Mouse (Mus musculus): ENCODE measurements around the gene Chst15.

Chst15 gene

DNA sequence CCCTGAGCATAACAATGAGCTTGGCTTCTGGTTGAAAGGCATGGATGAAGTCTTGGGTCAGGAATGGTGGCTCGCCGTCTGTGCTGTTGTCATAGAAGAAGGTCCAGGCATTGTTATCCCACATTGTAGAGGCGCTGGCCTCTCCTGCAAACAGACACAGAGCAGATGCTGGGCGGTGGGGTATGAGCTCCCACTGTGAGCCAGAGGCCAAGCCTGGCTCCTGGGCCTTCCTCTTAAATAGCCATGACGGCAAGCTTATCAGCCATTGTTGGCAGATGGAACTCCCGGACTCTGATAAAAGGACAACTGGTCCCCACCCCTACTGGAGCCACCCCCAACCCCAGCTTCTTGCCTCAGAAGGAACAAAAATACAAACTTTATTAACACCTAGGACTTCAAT, 54.3 kb downstream of the Chst15 start:
- DNase-seq (ENCODE audit: low spot score), result no peak

DNA sequence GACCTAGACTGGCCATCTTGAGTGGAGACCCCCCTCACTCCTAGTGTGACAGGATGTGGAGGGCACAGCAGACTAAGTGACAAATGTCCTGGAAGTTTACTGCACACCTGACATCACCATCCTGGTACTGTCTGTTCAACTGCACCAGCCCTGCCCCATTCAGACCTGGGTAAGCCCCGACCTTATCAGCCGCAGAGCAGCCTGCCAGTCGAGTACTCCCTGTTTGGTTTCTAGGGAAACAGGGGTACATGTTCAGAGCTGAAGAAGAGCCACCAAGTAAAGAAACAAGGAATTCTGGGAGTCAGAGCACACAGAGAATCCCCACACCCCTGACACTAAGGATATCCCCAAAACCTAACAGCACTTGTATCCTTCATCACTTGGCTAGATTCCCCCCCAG, 55.1 kb downstream of the Chst15 start:
- DNase-seq (ENCODE audit: low spot score), result no peak

DNA sequence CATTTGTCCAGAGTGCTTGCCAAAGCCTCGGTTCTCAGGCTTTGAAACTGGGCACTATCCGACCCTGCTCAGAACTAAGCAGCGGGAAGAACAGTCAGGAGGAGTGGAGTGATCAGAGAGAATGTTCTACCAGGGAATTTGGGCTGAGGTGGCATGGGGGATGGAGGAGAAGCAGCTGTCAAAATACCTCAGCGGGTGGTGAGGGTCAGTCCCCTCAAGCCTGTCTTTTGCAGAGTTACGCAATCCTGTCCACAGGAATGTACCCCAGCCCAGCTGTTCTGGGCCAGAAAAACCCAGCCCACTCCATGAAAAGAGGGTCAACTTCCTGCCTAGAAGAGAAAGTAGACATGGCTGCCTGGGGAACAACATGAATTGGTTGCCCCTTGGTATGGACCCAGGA, 56.4 kb downstream of the Chst15 start:
- no peak for DNase-seq (ENCODE audit: low spot score)

DNA sequence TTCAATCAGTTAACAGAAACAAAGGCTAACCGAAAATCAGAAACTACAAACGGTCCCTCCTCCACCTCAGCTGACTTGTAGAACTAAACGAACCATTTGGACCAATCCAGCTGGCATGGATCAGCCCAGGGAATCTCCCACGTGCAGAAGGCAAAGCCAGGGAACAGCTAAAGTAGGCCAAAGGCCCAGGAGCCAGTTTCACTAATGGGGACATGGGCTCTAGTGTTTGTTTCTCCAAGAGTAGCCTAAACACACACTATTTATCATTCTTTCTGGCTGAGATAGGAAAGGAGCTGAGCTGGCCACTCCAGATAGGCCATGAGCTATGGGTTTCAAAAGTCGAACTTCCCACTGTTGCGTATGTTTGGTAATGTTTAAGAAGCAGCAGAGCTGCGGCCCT, 58.2 kb downstream of the Chst15 start:
- no peak for DNase-seq (ENCODE audit: low spot score)

DNA sequence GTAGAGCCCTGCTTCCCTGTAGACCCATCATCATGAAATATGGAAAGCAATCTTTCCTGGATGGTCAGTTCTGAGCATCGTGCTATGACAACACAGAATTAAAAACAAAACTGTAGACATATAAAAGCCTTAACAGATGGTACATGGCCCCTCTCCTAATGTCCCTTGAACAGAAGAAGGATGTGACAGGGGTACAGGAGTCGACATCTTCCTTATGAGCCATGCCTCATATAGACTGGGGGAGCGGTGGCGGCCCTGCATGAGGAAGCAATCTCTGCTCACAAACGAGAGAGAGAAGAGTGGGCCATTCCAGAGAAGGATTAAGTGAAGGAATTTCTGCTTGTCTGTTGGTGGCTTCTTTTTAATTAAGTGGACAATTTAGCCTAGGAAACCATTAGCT, 58.8 kb downstream of the Chst15 start:
- DNase-seq (ENCODE audit: low spot score), result no peak

DNA sequence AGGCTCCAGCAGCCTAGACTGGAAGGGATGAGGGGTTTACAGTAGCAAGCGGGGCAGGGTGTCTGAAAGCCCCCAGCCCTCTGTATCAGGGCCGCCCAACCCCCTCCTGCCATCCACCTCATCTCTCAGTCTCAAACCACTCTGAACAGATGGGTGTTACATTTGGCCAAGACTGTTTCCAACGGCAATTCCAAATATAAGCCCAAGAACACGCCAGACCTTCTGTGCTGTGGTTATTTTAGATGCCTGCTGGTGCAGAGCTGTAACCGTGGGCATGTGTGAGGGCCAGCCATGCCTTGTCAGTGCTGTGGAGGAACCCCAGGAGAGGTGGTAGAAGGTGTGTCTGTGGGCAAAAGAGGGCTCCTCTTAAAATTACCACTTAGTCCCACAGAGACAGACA, 63.5 kb downstream of the Chst15 start:
- DNase-seq (ENCODE audit: low spot score), result no peak

DNA sequence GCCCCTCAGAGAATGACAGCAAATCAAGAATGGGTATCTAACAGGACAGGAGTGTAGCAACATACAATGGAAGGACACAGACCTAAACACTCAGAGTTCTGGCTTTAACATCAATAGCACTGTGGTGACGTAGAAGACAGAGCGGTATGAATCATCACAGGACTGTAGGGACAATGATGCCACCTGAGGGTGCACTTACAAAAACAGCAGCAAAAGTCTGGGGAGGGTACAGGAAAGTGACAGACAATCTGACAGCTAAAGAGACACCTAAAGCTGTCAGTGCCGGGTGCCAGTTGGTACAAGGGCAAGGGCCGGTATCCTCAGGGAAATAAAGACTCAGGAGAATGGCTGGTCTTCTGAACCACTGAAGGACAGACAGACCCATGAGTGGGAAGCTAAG, 64.0 kb downstream of the Chst15 start:
- no peak for DNase-seq (ENCODE audit: low spot score)

DNA sequence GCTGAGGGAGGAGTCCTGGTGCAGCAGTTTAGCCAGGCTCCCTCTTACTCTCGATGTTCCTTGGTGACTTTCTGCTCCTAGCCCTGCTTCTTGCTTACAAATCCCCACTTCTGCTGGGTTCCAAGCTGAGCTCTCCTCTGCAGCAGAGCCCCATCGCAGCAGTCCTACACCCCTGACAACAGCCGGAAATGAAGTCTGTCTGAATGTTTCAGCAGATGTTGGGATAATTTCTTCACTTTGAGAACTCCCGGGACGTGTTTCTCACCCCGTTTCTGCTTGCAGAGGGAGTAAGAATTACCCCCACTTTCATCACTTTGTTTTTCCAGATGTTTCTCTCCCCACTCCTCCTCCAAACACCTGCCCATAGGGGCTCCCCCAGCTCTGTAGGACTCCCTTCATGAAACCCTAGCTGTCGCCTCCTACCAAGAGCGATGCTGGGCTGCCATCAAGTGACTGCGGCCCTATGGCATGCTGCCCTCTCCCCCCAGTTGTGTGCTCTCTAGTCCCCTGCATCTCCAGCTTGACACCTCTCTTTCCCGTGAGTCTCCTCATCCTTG, 67.4 kb downstream of the Chst15 start:
- no peak for DNase-seq (ENCODE audit: low spot score)

DNA sequence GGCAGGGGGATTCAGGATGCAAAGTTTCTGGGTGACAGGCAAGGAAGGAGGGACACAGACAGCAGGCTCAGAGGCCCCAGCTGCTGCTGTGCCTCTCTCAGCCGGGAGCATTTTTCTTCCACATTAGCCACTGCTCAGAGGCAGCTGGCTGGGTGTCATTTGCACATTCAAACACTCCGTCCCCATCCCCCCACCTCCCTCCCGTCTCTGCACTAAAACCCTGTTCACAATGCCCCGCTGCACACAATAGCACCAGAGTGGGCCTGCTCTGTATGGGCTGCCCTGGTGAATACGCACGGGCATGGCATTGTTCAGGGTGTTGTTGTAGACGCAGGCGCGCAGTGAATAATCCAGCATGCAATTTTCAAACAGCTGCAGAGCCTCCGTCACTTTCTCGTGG, 69.5 kb downstream of the Chst15 start:
- DNase-seq (ENCODE audit: low spot score), result no peak

DNA sequence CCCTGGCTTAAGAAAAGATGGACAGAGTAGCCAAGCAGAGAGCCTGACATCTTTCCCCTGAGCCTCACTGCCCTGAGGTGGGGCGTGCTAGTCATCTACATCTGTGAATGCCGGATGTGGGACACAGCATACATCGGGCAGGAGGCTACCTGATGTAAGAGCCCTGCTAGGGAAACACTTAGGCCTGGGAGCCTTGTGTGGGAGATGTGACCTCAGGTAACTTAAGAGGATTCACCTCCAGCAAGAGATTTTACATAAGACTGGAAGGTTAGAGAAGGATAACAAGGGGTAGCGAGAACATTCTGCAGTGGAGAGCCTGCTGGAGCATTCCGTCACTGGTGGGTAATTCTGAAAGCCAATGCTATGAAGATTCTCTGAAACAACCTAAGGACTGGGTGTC, 69.9 kb downstream of the Chst15 start:
- no peak for DNase-seq (ENCODE audit: low spot score)

DNA sequence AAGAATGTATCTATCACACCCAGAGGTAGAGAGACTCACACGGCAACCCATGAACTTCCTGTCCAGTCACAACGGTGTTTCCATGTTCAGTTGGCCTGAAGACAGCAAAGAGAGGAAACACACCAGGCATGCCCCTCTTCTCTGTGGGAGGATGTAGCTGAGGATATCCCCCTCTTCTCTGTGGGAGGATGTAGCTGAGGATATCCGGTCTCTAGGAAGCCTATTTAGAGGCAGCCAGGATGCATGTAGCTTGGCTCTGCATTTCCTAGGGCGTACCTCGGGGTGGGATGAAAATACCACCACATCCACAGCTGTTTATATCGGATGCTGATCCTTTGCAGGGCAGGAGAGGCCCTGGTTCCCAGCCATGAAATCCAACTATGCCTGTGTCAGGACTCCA, 71.3 kb downstream of the Chst15 start:
- DNase-seq (ENCODE audit: low spot score), result no peak

DNA sequence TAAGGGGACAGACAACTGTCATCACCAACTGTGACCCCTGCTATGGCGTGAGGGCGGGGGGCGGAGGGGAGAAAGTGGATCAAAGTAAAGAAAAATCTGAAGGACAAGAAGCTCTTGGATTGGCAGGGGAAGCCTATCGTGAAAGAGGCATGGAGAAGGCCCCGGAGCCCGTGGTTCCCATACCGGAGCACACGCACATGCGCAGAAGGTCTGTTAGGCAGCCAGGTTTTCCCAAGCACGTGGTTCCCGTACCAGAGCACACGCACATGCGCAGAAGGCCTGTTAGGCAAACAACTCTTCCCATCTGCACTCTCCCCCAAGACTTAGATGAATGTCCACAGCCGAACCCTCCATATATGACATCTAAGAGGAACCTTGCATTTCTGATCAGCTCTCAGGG, 72.4 kb downstream of the Chst15 start:
- DNase-seq (ENCODE audit: low spot score), result no peak

DNA sequence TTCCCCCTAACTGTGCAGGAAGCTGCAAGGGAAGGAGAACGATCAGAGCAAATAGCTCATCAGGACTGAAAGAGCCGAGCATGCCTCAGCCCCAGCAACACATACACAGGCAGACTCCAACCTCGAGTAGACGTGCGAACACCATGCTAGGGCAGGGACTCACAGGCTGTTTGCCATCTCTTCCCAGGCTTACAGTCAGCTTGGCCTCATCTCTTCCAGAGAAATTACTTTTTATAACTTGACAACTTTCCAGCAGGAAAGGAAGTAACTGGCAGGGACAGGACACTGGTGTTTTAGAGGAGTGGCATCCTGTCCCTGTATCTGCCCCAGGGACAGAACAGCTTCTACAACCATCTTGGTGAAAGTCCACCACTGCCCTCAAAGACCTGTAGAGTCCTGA, 73.8 kb downstream of the Chst15 start:
- DNase-seq (ENCODE audit: low spot score), result no peak

DNA sequence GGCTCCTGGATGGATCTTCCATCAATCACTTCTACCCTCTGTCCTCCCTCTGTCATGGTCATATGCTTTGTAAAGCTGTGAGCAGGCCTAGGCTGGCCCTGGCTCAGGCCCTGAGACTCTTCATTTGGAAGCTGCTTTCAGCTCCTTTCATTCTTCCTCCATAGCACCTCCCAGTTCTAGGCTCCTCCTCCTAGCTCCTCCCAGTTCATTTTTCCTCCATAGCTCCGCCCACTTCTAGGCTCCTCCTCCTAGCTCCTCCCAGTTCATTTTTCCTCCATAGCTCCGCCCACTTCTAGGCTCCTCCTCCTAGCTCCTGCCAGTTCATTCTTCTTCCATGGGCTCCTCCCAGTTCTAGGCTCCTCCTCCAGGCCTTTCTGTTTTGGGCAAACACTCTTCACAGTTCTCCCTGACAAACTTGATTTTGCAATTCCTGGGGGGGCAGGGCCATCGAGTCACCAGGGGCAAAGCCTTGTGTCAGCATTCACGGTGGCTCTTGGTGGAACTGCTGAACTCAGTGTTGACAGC, 74.3 kb downstream of the Chst15 start:
- no peak for DNase-seq (ENCODE audit: low spot score)

DNA sequence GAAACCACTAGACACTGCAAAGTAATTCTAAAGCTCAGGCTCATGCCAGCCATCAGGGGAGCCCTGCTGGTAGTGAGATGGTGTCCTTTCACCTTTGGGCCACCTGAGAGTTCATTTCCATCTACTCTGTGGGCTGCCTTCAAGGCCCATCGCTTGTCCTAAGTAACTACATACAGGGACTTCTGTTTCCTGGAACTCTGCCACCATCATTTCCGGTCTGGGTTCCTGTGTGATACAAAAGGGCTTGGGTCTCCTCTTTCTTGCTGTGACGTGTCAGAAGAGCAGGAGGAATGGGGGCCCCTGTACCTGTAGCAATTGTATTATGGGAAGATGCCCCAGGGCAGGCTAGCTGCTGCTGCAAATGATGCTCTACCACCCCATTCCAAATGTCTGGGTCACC, 78.1 kb downstream of the Chst15 start:
- no peak for DNase-seq (ENCODE audit: low spot score)

DNA sequence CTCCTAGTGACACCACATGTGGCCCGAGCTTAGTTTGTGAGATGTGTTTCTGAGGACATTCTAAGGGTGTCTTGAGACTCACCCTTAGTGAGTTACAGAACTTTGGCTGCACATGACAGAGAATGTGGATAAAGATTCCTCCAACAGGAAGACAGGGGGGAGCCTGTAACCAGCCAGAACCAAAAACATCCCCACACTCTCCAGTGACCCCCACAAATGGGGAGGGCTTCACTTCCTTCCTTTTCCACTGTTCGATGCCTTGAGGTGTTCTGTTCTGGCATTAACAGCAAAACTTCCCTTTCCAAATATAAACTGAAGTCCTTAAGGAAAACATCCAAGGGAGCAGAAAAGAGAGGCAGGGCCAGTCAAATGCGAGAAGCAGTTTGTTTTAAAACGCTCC, 79.8 kb downstream of the Chst15 start:
- no peak for DNase-seq (ENCODE audit: low spot score)

DNA sequence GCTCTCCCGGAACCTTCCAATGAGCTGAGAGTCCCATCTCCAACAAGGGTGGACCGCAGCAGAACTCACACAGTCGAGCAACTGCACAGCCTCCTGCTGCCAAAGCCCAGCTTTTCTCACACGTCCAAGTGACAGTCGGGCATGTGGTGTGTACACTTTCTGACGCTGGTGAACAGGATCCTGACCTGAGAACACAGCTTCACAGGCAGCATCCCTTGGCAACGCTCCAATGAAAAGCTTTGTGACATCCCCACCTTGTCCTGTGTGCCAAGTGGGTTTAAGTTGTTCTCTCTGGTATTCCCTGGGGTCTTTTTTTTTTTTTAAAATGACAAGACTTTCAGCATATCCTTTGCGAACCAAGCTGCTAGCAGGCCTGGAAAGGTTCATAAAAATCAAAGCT, 80.2 kb downstream of the Chst15 start:
- no peak for DNase-seq (ENCODE audit: low spot score)

DNA sequence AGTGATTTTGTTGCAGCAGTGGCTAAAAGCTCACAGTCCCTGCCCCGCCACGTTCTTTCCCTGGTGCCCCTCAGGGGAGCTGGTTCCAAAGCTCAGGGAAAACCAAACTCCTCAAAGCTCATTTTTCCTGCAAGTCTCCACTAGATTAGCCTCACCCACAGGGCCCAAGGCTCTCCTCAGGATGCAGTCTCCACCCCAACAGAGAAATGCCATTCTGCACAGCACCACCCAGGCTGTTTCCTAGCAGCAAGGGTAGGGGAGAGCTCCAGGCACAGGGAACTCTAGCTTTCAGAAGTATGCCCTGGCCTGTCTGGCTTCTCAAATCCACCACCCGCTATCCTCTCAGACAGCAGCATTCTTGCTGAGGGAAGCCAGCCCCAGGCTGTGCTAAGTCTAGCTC, 82.8 kb downstream of the Chst15 start:
- no peak for DNase-seq (ENCODE audit: low spot score)

DNA sequence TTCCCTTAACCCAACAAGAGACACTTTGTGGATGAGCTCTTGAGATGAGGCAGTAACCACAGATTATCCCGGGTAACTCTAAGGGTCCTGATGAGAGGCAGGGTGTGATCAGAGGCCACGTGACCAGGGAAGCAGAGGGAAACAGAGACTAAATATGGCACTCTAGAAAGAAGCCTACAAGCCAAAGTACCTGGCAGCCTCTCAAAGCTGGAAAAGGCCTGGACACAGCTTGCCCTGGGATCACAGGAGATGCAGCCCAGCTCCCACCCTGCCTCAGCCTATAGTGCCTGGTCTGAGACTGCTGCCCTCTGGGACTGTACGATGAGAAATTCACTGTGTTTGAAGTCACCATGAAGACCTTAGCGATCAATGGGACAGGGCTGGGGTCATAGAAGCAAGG, 83.3 kb downstream of the Chst15 start:
- no peak for DNase-seq (ENCODE audit: low spot score)

DNA sequence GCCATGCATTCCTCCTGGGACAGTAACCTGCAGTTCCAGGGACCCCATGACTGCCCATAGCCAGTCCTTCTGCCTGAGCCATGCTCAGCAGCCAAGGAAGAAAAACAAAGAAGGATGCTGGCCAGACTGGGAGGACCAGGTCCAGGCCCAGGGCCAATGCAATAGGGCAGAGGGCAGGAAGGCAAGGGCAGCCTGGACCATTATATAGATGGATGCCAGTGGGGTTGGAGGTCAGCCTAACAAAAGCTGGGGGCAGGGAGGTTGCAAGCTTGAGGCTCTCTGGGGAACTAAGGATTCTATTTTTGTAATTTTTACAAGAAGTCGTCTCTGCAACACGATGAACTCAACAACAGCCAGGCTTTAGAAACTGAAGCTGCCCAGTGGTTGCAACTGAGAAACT, 84.1 kb downstream of the Chst15 start:
- no peak for DNase-seq (ENCODE audit: low spot score)

DNA sequence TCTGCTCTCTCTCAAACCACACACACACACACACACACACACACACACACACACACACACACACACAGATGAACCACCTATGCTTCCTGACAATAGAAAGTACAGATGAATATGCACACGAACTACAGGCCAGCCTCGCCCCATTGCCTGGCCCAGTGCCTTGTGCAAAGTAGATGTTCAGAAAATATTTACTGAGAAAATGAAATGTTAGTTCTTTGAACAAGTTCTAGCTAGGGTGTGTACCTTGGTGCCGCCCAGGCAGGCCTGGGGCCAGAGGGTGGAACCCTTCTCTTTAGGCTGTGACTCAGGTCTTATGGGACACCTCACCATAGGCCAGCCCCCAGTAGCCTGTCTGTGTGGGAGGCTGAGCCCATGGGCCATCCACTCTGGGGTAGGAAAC, 85.6 kb downstream of the Chst15 start:
- no peak for DNase-seq (ENCODE audit: low spot score)

DNA sequence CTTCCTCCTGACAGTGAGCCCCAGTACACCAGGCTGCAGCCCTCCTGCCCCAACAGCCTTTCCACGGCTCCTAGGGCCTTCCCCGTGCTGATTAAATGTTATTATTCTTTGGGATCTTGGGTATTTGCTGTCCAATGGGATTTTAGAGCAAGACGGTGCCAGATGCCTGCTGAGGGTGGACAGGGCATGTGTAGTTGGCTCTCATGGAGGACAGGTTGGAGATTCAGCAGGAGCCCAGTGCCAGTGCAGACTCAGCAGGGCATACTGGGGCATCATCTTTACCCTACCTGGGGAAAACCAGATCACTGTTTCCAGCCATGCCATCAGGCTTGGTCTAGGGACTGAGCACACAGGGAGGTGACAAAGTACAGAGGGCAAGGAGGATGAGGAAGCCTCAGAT, 86.1 kb downstream of the Chst15 start:
- no peak for DNase-seq (ENCODE audit: low spot score)

DNA sequence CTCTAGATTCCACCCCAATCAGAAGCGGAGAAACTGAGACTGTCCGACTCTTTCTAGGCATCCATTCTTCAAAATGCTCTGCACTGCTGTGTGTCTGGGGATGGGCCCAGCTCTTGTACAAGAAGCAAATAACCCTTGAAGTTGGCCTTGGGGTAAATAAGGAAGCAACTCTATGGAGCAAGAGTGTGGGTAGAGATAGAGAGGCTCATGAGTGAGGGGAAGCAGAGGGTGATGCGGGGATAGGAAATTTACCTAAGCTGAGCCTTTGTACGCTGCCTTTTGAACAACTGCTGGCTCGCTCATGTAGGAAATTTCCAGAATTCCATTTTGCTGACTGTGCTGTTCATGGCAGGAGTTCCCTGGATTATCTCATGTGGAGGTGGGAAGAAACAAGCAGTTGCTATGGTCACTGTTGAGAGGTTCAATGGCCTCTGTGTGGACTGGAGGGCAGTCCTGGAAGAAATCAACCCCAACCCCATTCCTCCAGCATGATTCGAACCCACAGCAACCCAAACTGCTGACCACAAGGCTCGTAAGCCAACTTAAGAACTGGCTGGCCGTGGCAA, 89.9 kb downstream of the Chst15 start:
- no peak for DNase-seq (ENCODE audit: low spot score)

DNA sequence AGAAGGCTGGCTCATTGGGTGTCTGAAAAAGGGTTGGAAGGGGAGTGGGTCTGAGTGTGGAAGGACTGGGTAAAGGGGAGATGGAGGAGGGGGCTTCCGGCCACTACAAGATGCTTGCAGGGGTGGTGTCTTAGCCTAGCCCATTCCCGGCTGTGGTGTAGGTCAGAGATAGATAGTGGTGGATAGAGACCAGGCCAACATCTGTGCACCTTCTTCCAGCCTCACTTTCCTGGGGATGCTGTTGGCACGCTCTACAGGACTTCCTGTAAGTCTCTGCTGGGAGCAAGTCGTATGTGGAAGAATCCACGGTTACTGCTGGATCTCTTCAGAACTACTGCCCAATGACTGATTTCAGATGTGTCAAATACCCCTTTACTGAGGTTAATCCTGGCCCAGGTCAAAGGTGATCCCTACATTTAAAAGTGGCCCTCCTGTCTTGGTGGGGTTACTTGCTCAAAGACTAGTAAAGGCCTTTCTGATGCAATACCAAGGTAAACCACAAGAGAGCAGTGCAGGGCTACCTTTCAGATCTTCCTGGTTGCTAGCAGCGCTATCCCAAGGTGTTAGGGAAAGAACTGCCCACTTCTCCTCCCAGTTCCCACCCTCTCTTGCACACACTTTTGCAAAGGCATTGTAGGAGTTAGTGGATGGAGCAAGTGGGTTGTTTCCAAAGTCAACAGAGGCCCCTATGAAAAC, 90.5 kb downstream of the Chst15 start:
- DNase-seq (ENCODE audit: low spot score), result peak; percentile 73

Data from ovary, postnatal 10 days (tissue).